In genomic region chr16:21853446-21853941, GRCm38 (mm10) we compare ENCODE assay signal across 14 mouse cellular contexts. TPM values are rescaled to one million over a fixed set of nuclear protein-coding genes. Genes with fewer than 3 reads are reported as not detected.
DNase-seq lines count a peak whose midpoint lies in the region; ATAC-seq and TF ChIP-seq lines count a peak whose summit lies in the region.
"Had no signal": no experiment of that assay in that cellular context is flagged by ENCODE, and none has a peak within 500 bp of the region (broad histone marks: within the 10 kb centered on the region; RNA-seq: fewer than 3 reads in every experiment).

No protein-coding gene starts in this region.

- H3K27ac ChIP-seq in liver, embryonic 11.5 days (ENCODE audit: low read depth, low read length) = no peak overlapping the region
- H3K27ac ChIP-seq in forebrain, embryonic 16.5 days (ENCODE audit: low read length) = peak overlapping the region; percentile 84
- peak overlapping the region; percentile 92 for H3K27ac ChIP-seq in layer of hippocampus, adult 2 months
- H3K27ac ChIP-seq in neural tube, embryonic 15.5 days (replicated peaks) = peak overlapping the region; percentile 80
- H3K27ac ChIP-seq: heart, embryonic 15.5 days; liver, embryonic 15.5 days; stomach, postnatal 0 days had no signal

- H3K9ac ChIP-seq in liver, embryonic 11.5 days (ENCODE audit: low read depth, low read length) = no peak overlapping the region
- H3K9ac ChIP-seq in forebrain, embryonic 16.5 days (replicated peaks; ENCODE audit: low read depth, low read length) = no peak overlapping the region
- H3K9ac ChIP-seq in neural tube, embryonic 15.5 days (replicated peaks) = no peak overlapping the region; the same call in 1 of the 2 replicates
- H3K9ac ChIP-seq: heart, embryonic 15.5 days; liver, embryonic 15.5 days had no signal

- 72% methylated on average over 7 of the region's 7 CpGs for WGBS in liver, embryonic 11.5 days
- WGBS in forebrain, embryonic 16.5 days = 31% methylated on average over 7 of the region's 7 CpGs
- WGBS in neural tube, embryonic 15.5 days = 18% methylated on average over 7 of the region's 7 CpGs

- intact Hi-C loops in heart, postnatal 25 days (cut with DNase I) = no loop called here

- H3K9me3 ChIP-seq in liver, embryonic 11.5 days (ENCODE audit: control insufficient read depth, low read length) = no peaks in the 10 kb centered on the region
- H3K9me3 ChIP-seq in forebrain, embryonic 16.5 days (ENCODE audit: control insufficient read depth, low read length) = no peaks in the 10 kb centered on the region
- no peaks in the 10 kb centered on the region for H3K9me3 ChIP-seq in neural tube, embryonic 15.5 days (replicated peaks)
- H3K9me3 ChIP-seq: heart, embryonic 15.5 days; liver, embryonic 15.5 days had no signal

- ATAC-seq in liver, embryonic 11.5 days (replicated peaks; ENCODE audit: low FRiP score) = no peak
- peak; percentile 75 for ATAC-seq in forebrain, embryonic 16.5 days
- ATAC-seq in neural tube, embryonic 15.5 days (ENCODE audit: low FRiP score) = peak; percentile 60; the same call in 1 of the 2 replicates
- ATAC-seq: CD4-positive, CD25-positive, alpha-beta regulatory T cell, adult 4 months had no signal

- no peaks in the 10 kb centered on the region for H3K36me3 ChIP-seq in liver, embryonic 11.5 days (ENCODE audit: control insufficient read depth, insufficient read depth, low read length)
- H3K36me3 ChIP-seq in forebrain, embryonic 16.5 days (ENCODE audit: control insufficient read depth, insufficient read depth) = no peaks in the 10 kb centered on the region
- H3K36me3 ChIP-seq in neural tube, embryonic 15.5 days = no peaks in the 10 kb centered on the region
- H3K36me3 ChIP-seq: heart, embryonic 15.5 days; liver, embryonic 15.5 days had no signal

- no peak overlapping the region for H3K4me2 ChIP-seq in liver, embryonic 11.5 days
- H3K4me2 ChIP-seq in forebrain, embryonic 16.5 days (ENCODE audit: low read length) = peak overlapping the region; percentile 14; the same call in 1 of the 2 replicates
- H3K4me2 ChIP-seq in neural tube, embryonic 15.5 days = peak overlapping the region; percentile 30
- H3K4me2 ChIP-seq: heart, embryonic 15.5 days; liver, embryonic 15.5 days had no signal

- H3K4me3 ChIP-seq in liver, embryonic 11.5 days (ENCODE audit: low read depth, low read length) = no peak overlapping the region
- no peak overlapping the region for H3K4me3 ChIP-seq in forebrain, embryonic 16.5 days (replicated peaks; ENCODE audit: low read length)
- peak overlapping the region; percentile 42 for H3K4me3 ChIP-seq in layer of hippocampus, adult 2 months
- H3K4me3 ChIP-seq in neural tube, embryonic 15.5 days (replicated peaks) = no peak overlapping the region
- H3K4me3 ChIP-seq: heart, embryonic 15.5 days; liver, embryonic 15.5 days had no signal

- H3K4me1 ChIP-seq in liver, embryonic 11.5 days (replicated peaks; ENCODE audit: control insufficient read depth, insufficient read depth, low read length) = no peaks in the 10 kb centered on the region
- peaks cover 28% of the 10 kb centered on the region for H3K4me1 ChIP-seq in forebrain, embryonic 16.5 days (replicated peaks; ENCODE audit: control insufficient read depth, insufficient read depth, low read length)
- H3K4me1 ChIP-seq in neural tube, embryonic 15.5 days = peaks cover 45% of the 10 kb centered on the region
- H3K4me1 ChIP-seq: liver, embryonic 15.5 days had no signal

- DNase-seq in liver, embryonic 11.5 days (ENCODE audit: low spot score) = peak; percentile 17
- no peak for DNase-seq in liver
- peak; percentile 45 to 69 for DNase-seq in layer of hippocampus, adult 2 months (ENCODE audit: low spot score in 2 of 2)
- DNase-seq in urinary bladder, postnatal 10 days (ENCODE audit: low spot score) = no peak
- DNase-seq in heart, postnatal 25 days (ENCODE audit: low spot score) = no peak
- no peak for DNase-seq in thymus, postnatal 10 days (ENCODE audit: low spot score in 2 of 2)
- DNase-seq: kidney, adult 9 months; right cerebral cortex, adult 18-20 months had no signal

- no peaks in the 10 kb centered on the region for H3K27me3 ChIP-seq in liver, embryonic 11.5 days (replicated peaks; ENCODE audit: control insufficient read depth, insufficient read depth, low read length)
- H3K27me3 ChIP-seq in forebrain, embryonic 16.5 days (replicated peaks; ENCODE audit: control insufficient read depth, insufficient read depth, low read length) = no peaks in the 10 kb centered on the region
- H3K27me3 ChIP-seq in neural tube, embryonic 15.5 days (replicated peaks) = no peaks in the 10 kb centered on the region
- H3K27me3 ChIP-seq: heart, embryonic 15.5 days; liver, embryonic 15.5 days had no signal

- TF ChIP-seq CTCF in layer of hippocampus, adult 2 months (conservative IDR thresholded peaks at IDR 0.05) = no peak

RNA-seq across cellular contexts. Expression of gene Map3k13, which starts 59.3 kb away (rescaled TPM):
- 0.55 and 0.59 TPM in 2 replicates for polyA plus RNA-seq in liver, embryonic 11.5 days (2014; fragmentation: Nextera tagmentation; extraction: Ambion mirVana)
- polyA plus RNA-seq in forebrain, embryonic 16.5 days (2015; fragmentation: Nextera tagmentation; extraction: Ambion mirVana) = 5.6 and 5.7 TPM in 2 replicates
- total RNA-seq in layer of hippocampus, adult 2 months (2021) = 10 to 100 TPM; 14.6 to 14.8 TPM
- 4.8 and 5.7 TPM in 2 replicates for polyA plus RNA-seq in neural tube, embryonic 15.5 days (2015; fragmentation: Nextera tagmentation; extraction: Ambion mirVana)
- total RNA-seq in heart, postnatal 25 days (2021) = under 1 TPM; 0.81 to 0.89 TPM

Comparison
In these comparisons a context has a peak if more than half of its experiments do, and no peak if none do; other contexts are left out.
1. DNase-seq: peak in liver, embryonic 11.5 days (single experiment) and layer of hippocampus, adult 2 months (2 of 2); none in liver (single experiment), urinary bladder, postnatal 10 days (single experiment), heart, postnatal 25 days (single experiment) and thymus, postnatal 10 days (0 of 2).